Mouse (Mus musculus): ENCODE results near the gene Arpc1a.
"Not testable (repeated sequence)": the region's sequence is repeated elsewhere in the genome, so short reads cannot be mapped to it uniquely, and the experiment has no call there.

Arpc1a gene

GRCm38 (mm10) chr5:145104328-145104727, 20.7 kb downstream of the Arpc1a start:
- peak; percentile 55 for ATAC-seq (ENCODE audit: low TSS enrichment)

- no peak; the same call in 1 of the 2 replicates for ATAC-seq (ENCODE audit: low TSS enrichment)
Observed at GRCm38 (mm10) chr5:145105694-145106275, 22.2 kb downstream of the Arpc1a start.

GRCm38 (mm10) chr5:145110401-145110800, 26.8 kb downstream of the Arpc1a start:
- no peak for ATAC-seq (ENCODE audit: low TSS enrichment)

GRCm38 (mm10) chr5:145112566-145112965, 28.9 kb downstream of the Arpc1a start:
- ATAC-seq (ENCODE audit: low TSS enrichment) = no peak

- no peak for ATAC-seq (ENCODE audit: low TSS enrichment)
Observed at GRCm38 (mm10) chr5:145113416-145113815, 29.8 kb downstream of the Arpc1a start.

- ATAC-seq (ENCODE audit: low TSS enrichment) = no peak
Observed at GRCm38 (mm10) chr5:145114071-145114605, 30.5 kb downstream of the Arpc1a start, which contains the start of gene Arpc1b. Arpc1b (plus strand) TSS chr5:145114215.

GRCm38 (mm10) chr5:145114606-145115473, 31.2 kb downstream of the Arpc1a start:
- no peak for ATAC-seq (ENCODE audit: low TSS enrichment)

GRCm38 (mm10) chr5:145115736-145116135, 32.1 kb downstream of the Arpc1a start:
- no peak for ATAC-seq (ENCODE audit: low TSS enrichment)

- 0 out of 2 replicates have a peak, but pooled peaks have one; percentile 29 for ATAC-seq (ENCODE audit: low TSS enrichment)
Observed at GRCm38 (mm10) chr5:145116316-145116715, 32.7 kb downstream of the Arpc1a start.

- ATAC-seq (ENCODE audit: low TSS enrichment) = no peak
Observed at GRCm38 (mm10) chr5:145116916-145117315, 33.3 kb downstream of the Arpc1a start.

- no peak for ATAC-seq (ENCODE audit: low TSS enrichment)
Observed at GRCm38 (mm10) chr5:145118005-145118404, 34.4 kb downstream of the Arpc1a start.

- ATAC-seq (ENCODE audit: low TSS enrichment) = no peak
Observed at GRCm38 (mm10) chr5:145118461-145118860, 34.8 kb downstream of the Arpc1a start.

- ATAC-seq (ENCODE audit: low TSS enrichment) = no peak
Observed at GRCm38 (mm10) chr5:145119385-145119784, 35.8 kb downstream of the Arpc1a start.

GRCm38 (mm10) chr5:145120921-145121320, 37.3 kb downstream of the Arpc1a start:
- no peak for ATAC-seq (ENCODE audit: low TSS enrichment)

GRCm38 (mm10) chr5:145123396-145123795, 39.8 kb downstream of the Arpc1a start:
- ATAC-seq (ENCODE audit: low TSS enrichment) = no peak

GRCm38 (mm10) chr5:145126580-145126979, 43.0 kb downstream of the Arpc1a start:
- ATAC-seq (ENCODE audit: low TSS enrichment) = no peak

- ATAC-seq (ENCODE audit: low TSS enrichment) = no peak
Observed at GRCm38 (mm10) chr5:145129124-145129523, 45.5 kb downstream of the Arpc1a start.

- 0 out of 2 replicates have a peak, but pooled peaks have one; percentile 11 for ATAC-seq (ENCODE audit: low TSS enrichment)
Observed at GRCm38 (mm10) chr5:145129773-145130172, 46.1 kb downstream of the Arpc1a start.

- ATAC-seq (ENCODE audit: low TSS enrichment) = peak; percentile 86
Observed at GRCm38 (mm10) chr5:145130191-145130590, 46.6 kb downstream of the Arpc1a start.

- ATAC-seq (ENCODE audit: low TSS enrichment) = no peak
Observed at GRCm38 (mm10) chr5:145130995-145131394, 47.4 kb downstream of the Arpc1a start.

GRCm38 (mm10) chr5:145133275-145133674, 49.6 kb downstream of the Arpc1a start:
- ATAC-seq (ENCODE audit: low TSS enrichment) = not testable (repeated sequence)

GRCm38 (mm10) chr5:145138836-145139235, 55.2 kb downstream of the Arpc1a start:
- no peak for ATAC-seq (ENCODE audit: low TSS enrichment)

Data from frontal cortex, adult (tissue).